Mouse (Mus musculus) common myeloid progenitor, adult 5-6 weeks (primary cell): Measurements from ENCODE around the gene Mill2. TPM values are rescaled to one million over a fixed set of nuclear protein-coding genes. Genes with fewer than 3 reads are reported as not detected.
"Not testable (repeated sequence)": the region's sequence is repeated elsewhere in the genome, so short reads cannot be mapped to it uniquely, and the experiment has no call there.

ENCODE experiments used
- ATAC-seq: replicated peaks from 2 replicates; pipeline ENCODE4 v1.8.0; 2016; ENCODE audit warnings: low read depth, mild to moderate bottlenecking, moderate TSS enrichment, inconsistent platforms; ENCODE audit not compliant: poor library complexity, severe bottlenecking
- total RNA-seq: library from RNA; stranded (forward); fragments of 200-1000, 187-1606 nt; gene quantifications from 2 replicates; pipeline ENCODE4 v1.2.3, GENCODE M21; 2017

Gene Mill2
- total RNA-seq = 0.37 and 0.49 TPM in 2 replicates

- peak; percentile 24; the same call in 1 of the 2 replicates for ATAC-seq
Observed at GRCm38 (mm10) chr7:18839865-18840264, at the start of gene Mill2. Mill2 (plus strand) TSS chr7:18839966.

- ATAC-seq = not testable (repeated sequence)
Observed at GRCm38 (mm10) chr7:18790671-18791070, 49.1 kb upstream of the Mill2 start.

GRCm38 (mm10) chr7:18798420-18798819 is 41.3 kb upstream of the Mill2 start, which contains the start of gene Psg19:
Psg19 (minus strand) TSS chr7:18798520.
- ATAC-seq = no peak

GRCm38 (mm10) chr7:18799129-18799528 is 40.6 kb upstream of the Mill2 start:
- ATAC-seq = 0 out of 2 replicates have a peak, but pooled peaks have one; percentile 36

GRCm38 (mm10) chr7:18803526-18803925 is 36.2 kb upstream of the Mill2 start:
- ATAC-seq = no peak

- ATAC-seq = no peak
Observed at GRCm38 (mm10) chr7:18818301-18818700, 21.5 kb upstream of the Mill2 start.

GRCm38 (mm10) chr7:18821507-18821906 is 18.3 kb upstream of the Mill2 start, which contains the start of gene Psg17:
Psg17 (minus strand) TSS chr7:18821607.
- no peak for ATAC-seq

- ATAC-seq = no peak
Observed at GRCm38 (mm10) chr7:18827792-18828546, 11.8 kb upstream of the Mill2 start.

- ATAC-seq = peak; percentile 80
Observed at GRCm38 (mm10) chr7:18828592-18828991, 11.2 kb upstream of the Mill2 start.

- ATAC-seq = no peak
Observed at GRCm38 (mm10) chr7:18829545-18829944, 10.2 kb upstream of the Mill2 start.

- ATAC-seq = no peak
Observed at GRCm38 (mm10) chr7:18832298-18832697, 7.5 kb upstream of the Mill2 start.

- ATAC-seq = peak; percentile 96
Observed at GRCm38 (mm10) chr7:18840386-18841173, 814 bp downstream of the Mill2 start.

- ATAC-seq = no peak
Observed at GRCm38 (mm10) chr7:18841174-18841567, 1.4 kb downstream of the Mill2 start.

- no peak for ATAC-seq
Observed at GRCm38 (mm10) chr7:18844811-18845210, 5.0 kb downstream of the Mill2 start.

- no peak for ATAC-seq
Observed at GRCm38 (mm10) chr7:18848395-18848794, 8.6 kb downstream of the Mill2 start.

GRCm38 (mm10) chr7:18858310-18858916 is 18.6 kb downstream of the Mill2 start:
- no peak for ATAC-seq

GRCm38 (mm10) chr7:18862801-18863200 is 23.0 kb downstream of the Mill2 start:
- no peak for ATAC-seq

- ATAC-seq = no peak
Observed at GRCm38 (mm10) chr7:18868491-18868890, 28.7 kb downstream of the Mill2 start.

GRCm38 (mm10) chr7:18871031-18871430 is 31.3 kb downstream of the Mill2 start, which contains the start of gene Pglyrp1:
Pglyrp1 (plus strand) TSS chr7:18871331.
- not testable (repeated sequence) for ATAC-seq

- no peak for ATAC-seq
Observed at GRCm38 (mm10) chr7:18872014-18872802, 32.4 kb downstream of the Mill2 start.
